Mouse (Mus musculus) midbrain, embryonic 14.5 days (tissue): ENCODE measurements at regions not wholly inside any gene's neighbourhood (a gene's known extent, or its start where the extent isn't known, plus 50 kb on each side); places are given as distances from the start of the nearest gene placed in this dataset.

Experiments
- ATAC-seq: fragments of 200-750 bp; cut with Nextera tagmentation; 2 replicates; pipeline ENCODE4 v1.8.0; 2017; ENCODE audit warnings: moderate number of reproducible peaks, moderate library complexity; ENCODE audit not compliant: low FRiP score, low TSS enrichment
- DNase-seq: peaks from one replicate; pipeline ENCODE4 v3.0.0-alpha.2; 2015
- H3K27ac ChIP-seq: fragments of 300-500 bp; sonication (generic); replicated peaks from 2 replicates; pipeline ENCODE4 v1.5.1; 2014; ENCODE audit warnings: mild to moderate bottlenecking, low read depth, low read length, moderate library complexity
- H3K27me3 ChIP-seq: fragments of 300-500 bp; sonication (generic); 2 replicates; pipeline ENCODE4 v1.6.1; 2014; ENCODE audit warnings: low read length, control low read depth, mixed read lengths; ENCODE audit not compliant: control insufficient read depth, insufficient read depth
- H3K36me3 ChIP-seq: fragments of 300-500 bp; sonication (generic); 2 replicates; pipeline ENCODE4 v1.6.1; 2014; ENCODE audit warnings: low read length, control low read depth; ENCODE audit not compliant: control insufficient read depth, insufficient read depth
- H3K4me1 ChIP-seq: fragments of 300-500 bp; sonication (generic); 2 replicates; pipeline ENCODE4 v1.6.1; 2014; ENCODE audit warnings: mild to moderate bottlenecking, antibody characterized with exemption, low read length, control low read depth; ENCODE audit not compliant: control insufficient read depth, insufficient read depth
- H3K4me2 ChIP-seq: fragments of 300-500 bp; sonication (generic); 2 replicates; pipeline ENCODE4 v1.6.1; 2014; ENCODE audit warnings: mild to moderate bottlenecking, low read length, moderate library complexity
- H3K4me3 ChIP-seq: fragments of 300-500 bp; sonication (generic); replicated peaks from 2 replicates; pipeline ENCODE4 v1.5.1; 2014; ENCODE audit warnings: low read depth, low read length
- H3K9ac ChIP-seq: fragments of 300-500 bp; sonication (generic); replicated peaks from 2 replicates; pipeline ENCODE4 v1.6.1; 2014; ENCODE audit warnings: mild to moderate bottlenecking, low read length, moderate library complexity
- H3K9me3 ChIP-seq: fragments of 300-500 bp; sonication (generic); 2 replicates; pipeline ENCODE4 v1.6.1; 2016; ENCODE audit warnings: low read length, control low read depth, mixed read lengths; ENCODE audit not compliant: control insufficient read depth
- WGBS: fragments of 180-500 bp; shearing (Covaris S2); extraction: QIAGEN DNeasy Blood & Tissue Kit; methylation state at CpG from one replicate; pipeline ENCODE4 v1.1.7; 2014; 5-methylcytosine and 5-hydroxymethylcytosine counted together

- Histone ChIP-seq H3K9me3 (no peaks in the 10 kb centered on the region), H3K4me3 (no peak overlapping the region), H3K36me3 (no peaks in the 10 kb centered on the region), H3K4me1 (no peaks in the 10 kb centered on the region), H3K27ac (no peak overlapping the region), H3K27me3 (no peaks in the 10 kb centered on the region), H3K4me2 (no peak overlapping the region), H3K9ac (no peak overlapping the region)
- 88% methylated on average over 8 of the region's 8 CpGs for WGBS
- DNase-seq: peak; percentile 23
- 0 out of 2 replicates have a peak, but pooled peaks have one; percentile 12 for ATAC-seq
Observed at GRCm38 (mm10) chr11:18581078-18581800, 437.5 kb downstream of the Meis1 start.

- Histone ChIP-seq H3K4me2 (no peak overlapping the region), H3K4me1 (no peaks in the 10 kb centered on the region), H3K9me3 (no peaks in the 10 kb centered on the region), H3K27me3 (no peaks in the 10 kb centered on the region), H3K36me3 (no peaks in the 10 kb centered on the region), H3K9ac (no peak overlapping the region), H3K4me3 (no peak overlapping the region), H3K27ac (no peak overlapping the region)
- 94% methylated on average over 4 of the region's 4 CpGs for WGBS
- no peak for DNase-seq
- no peak for ATAC-seq
Observed at GRCm38 (mm10) chr11:18571557-18572209, 447.1 kb downstream of the Meis1 start.

GRCm38 (mm10) chr11:18563011-18563410 is 455.8 kb downstream of the Meis1 start:
- Histone ChIP-seq H3K9ac (no peak overlapping the region), H3K27me3 (no peaks in the 10 kb centered on the region), H3K9me3 (no peaks in the 10 kb centered on the region), H3K4me3 (no peak overlapping the region), H3K4me2 (no peak overlapping the region), H3K36me3 (no peaks in the 10 kb centered on the region), H3K27ac (no peak overlapping the region), H3K4me1 (no peaks in the 10 kb centered on the region)
- DNase-seq: no peak
- 90% methylated on average over 2 of the region's 2 CpGs for WGBS
- ATAC-seq: no peak

GRCm38 (mm10) chr11:18558665-18559064 is 460.1 kb downstream of the Meis1 start:
- WGBS: 70% methylated on average over 4 of the region's 4 CpGs
- H3K4me2 ChIP-seq: no peak overlapping the region
- ATAC-seq: no peak

GRCm38 (mm10) chr11:18535592-18535857 is 483.3 kb downstream of the Meis1 start:
- DNase-seq (no peak), ATAC-seq (no peak)
- H3K27me3 ChIP-seq: no peaks in the 10 kb centered on the region
- no peaks in the 10 kb centered on the region for H3K9me3 ChIP-seq
- H3K4me1 ChIP-seq: no peaks in the 10 kb centered on the region
- WGBS: 83% methylated on average over 2 of the region's 2 CpGs
- H3K9ac ChIP-seq: no peak overlapping the region
- no peak overlapping the region for H3K4me3 ChIP-seq
- no peak overlapping the region for H3K4me2 ChIP-seq
- H3K27ac ChIP-seq: no peak overlapping the region
- H3K36me3 ChIP-seq: no peaks in the 10 kb centered on the region

More at GRCm38 (mm10) chr11:18558665-18559064, 460.1 kb downstream of the Meis1 start:
- no peaks in the 10 kb centered on the region for H3K36me3 ChIP-seq
- H3K4me3 ChIP-seq: no peak overlapping the region
- H3K9ac ChIP-seq: no peak overlapping the region
- no peaks in the 10 kb centered on the region for H3K4me1 ChIP-seq
- H3K27me3 ChIP-seq: no peaks in the 10 kb centered on the region
- H3K27ac ChIP-seq: no peak overlapping the region
- no peaks in the 10 kb centered on the region for H3K9me3 ChIP-seq
- no peak for DNase-seq

- Histone ChIP-seq H3K36me3 (no peaks in the 10 kb centered on the region), H3K9me3 (no peaks in the 10 kb centered on the region), H3K4me2 (no peak overlapping the region), H3K9ac (no peak overlapping the region), H3K4me1 (no peaks in the 10 kb centered on the region), H3K4me3 (no peak overlapping the region), H3K27ac (no peak overlapping the region), H3K27me3 (no peaks in the 10 kb centered on the region)
- WGBS: 82% methylated on average over 7 of the region's 7 CpGs
- ATAC-seq (no peak), DNase-seq (no peak)
Observed at GRCm38 (mm10) chr11:18534807-18535591, 483.8 kb downstream of the Meis1 start.

- Histone ChIP-seq H3K27ac (no peak overlapping the region), H3K27me3 (no peaks in the 10 kb centered on the region), H3K4me3 (no peak overlapping the region), H3K4me2 (no peak overlapping the region), H3K9ac (no peak overlapping the region), H3K4me1 (no peaks in the 10 kb centered on the region), H3K36me3 (no peaks in the 10 kb centered on the region), H3K9me3 (no peaks in the 10 kb centered on the region)
- DNase-seq: no peak
- ATAC-seq: no peak
- 72% methylated on average over 2 of the region's 2 CpGs for WGBS
Observed at GRCm38 (mm10) chr11:18531264-18532110, 487.3 kb downstream of the Meis1 start.

- 74% methylated on average over 4 of the region's 4 CpGs for WGBS
- DNase-seq (no peak), ATAC-seq (no peak)
- no peak overlapping the region for H3K4me3 ChIP-seq
- H3K36me3 ChIP-seq: no peaks in the 10 kb centered on the region
- no peak overlapping the region for H3K9ac ChIP-seq
- no peaks in the 10 kb centered on the region for H3K27me3 ChIP-seq
- H3K9me3 ChIP-seq: no peaks in the 10 kb centered on the region
- H3K4me1 ChIP-seq: no peaks in the 10 kb centered on the region
- no peak overlapping the region for H3K27ac ChIP-seq
- H3K4me2 ChIP-seq: no peak overlapping the region
Observed at GRCm38 (mm10) chr11:18528568-18528967, 490.2 kb downstream of the Meis1 start.
